Mouse (Mus musculus): Measurements from ENCODE around the gene Tubb4b. TPM values are rescaled to one million over a fixed set of nuclear protein-coding genes. Genes with fewer than 3 reads are reported as not detected.

Gene Tubb4b
- polyA plus RNA-seq, 1 experiment from 2014 or later: 392 TPM

GRCm38 (mm10) chr2:25180973-25181890, 43.3 kb downstream of the Tubb4b start:
- Histone ChIP-seq H3K27me3 (no peaks in the 10 kb centered on the region), H3K9ac (replicated peaks) (peak overlapping the region; percentile 75), H3K36me3 (no peaks in the 10 kb centered on the region), H3K9me3 (no peaks in the 10 kb centered on the region), H3K4me2 (replicated peaks) (peak overlapping the region; percentile 65), H3K4me1 (replicated peaks) (peaks cover 93% of the 10 kb centered on the region), H3K27ac (peak overlapping the region; percentile 86), H3K4me3 (replicated peaks) (peak overlapping the region; percentile 65)
- WGBS: under 1% methylated on average over 100 of the region's 100 CpGs
- peak; percentile 37; the same call in 1 of the 2 replicates for ATAC-seq

- peak within 1 kb of the TSS; percentile 86 for H3K27ac ChIP-seq
- no peaks in the 10 kb centered on the region for H3K36me3 ChIP-seq
- peak within 1 kb of the TSS; percentile 65 for H3K4me2 ChIP-seq (replicated peaks)
- WGBS: 1% methylated on average over 32 of the region's 35 CpGs
- 0 out of 2 replicates have a peak, but pooled peaks cover 3% of the 10 kb centered on the region for H3K27me3 ChIP-seq
- peak within 1 kb of the TSS; percentile 75 for H3K9ac ChIP-seq (replicated peaks)
- peaks cover 93% of the 10 kb centered on the region for H3K4me1 ChIP-seq (replicated peaks)
- peak; percentile 87 for ATAC-seq
- no peaks in the 10 kb centered on the region for H3K9me3 ChIP-seq
- H3K4me3 ChIP-seq (replicated peaks): peak within 1 kb of the TSS; percentile 65
These were observed 44.0 kb downstream of the Tubb4b start, which contains the start of gene Nrarp for GRCm38 (mm10) chr2:25180478-25180903. Gene Nrarp (plus strand): TSS chr2:25180758.

GRCm38 (mm10) chr2:25179566-25180217, 44.8 kb downstream of the Tubb4b start:
- 35% methylated on average over 15 of the region's 15 CpGs for WGBS
- no peaks in the 10 kb centered on the region for H3K36me3 ChIP-seq
- H3K4me2 ChIP-seq (replicated peaks): peak overlapping the region; percentile 65
- peak overlapping the region; percentile 58 for H3K9ac ChIP-seq (replicated peaks)
- H3K4me3 ChIP-seq (replicated peaks): peak overlapping the region; percentile 65
- H3K4me1 ChIP-seq (replicated peaks): peaks cover 93% of the 10 kb centered on the region
- H3K9me3 ChIP-seq: no peaks in the 10 kb centered on the region
- no peak for ATAC-seq
- peak overlapping the region; percentile 71 for H3K27ac ChIP-seq
- H3K27me3 ChIP-seq: 0 out of 2 replicates have a peak, but pooled peaks cover 4% of the 10 kb centered on the region

- Histone ChIP-seq H3K36me3 (no peaks in the 10 kb centered on the region), H3K27ac (peak overlapping the region; percentile 80), H3K9ac (replicated peaks) (peak overlapping the region; percentile 45; the same call in 1 of the 2 replicates), H3K4me2 (replicated peaks) (peak overlapping the region; percentile 44), H3K27me3 (0 out of 2 replicates have a peak, but pooled peaks cover 4% of the 10 kb centered on the region), H3K4me3 (replicated peaks) (peak overlapping the region; percentile 13; the same call in 1 of the 2 replicates), H3K4me1 (replicated peaks) (peaks cover 83% of the 10 kb centered on the region), H3K9me3 (no peaks in the 10 kb centered on the region)
- WGBS: 14% methylated on average over 10 of the region's 10 CpGs
- ATAC-seq: no peak
These were observed 46.1 kb downstream of the Tubb4b start for GRCm38 (mm10) chr2:25178285-25178972.

- peak; percentile 27 for ATAC-seq
- peak overlapping the region; percentile 13 for H3K4me3 ChIP-seq (replicated peaks)
- no peaks in the 10 kb centered on the region for H3K9me3 ChIP-seq
- 0 out of 2 replicates have a peak, but pooled peaks cover 4% of the 10 kb centered on the region for H3K27me3 ChIP-seq
- H3K36me3 ChIP-seq: no peaks in the 10 kb centered on the region
- peaks cover 75% of the 10 kb centered on the region for H3K4me1 ChIP-seq (replicated peaks)
- peak overlapping the region; percentile 44 for H3K4me2 ChIP-seq (replicated peaks)
- WGBS: 1% methylated on average over 5 of the region's 6 CpGs
- H3K27ac ChIP-seq: peak overlapping the region; percentile 80
- peak overlapping the region; percentile 45 for H3K9ac ChIP-seq (replicated peaks)
These were observed 46.8 kb downstream of the Tubb4b start for GRCm38 (mm10) chr2:25177685-25178084.

- H3K4me1 ChIP-seq (replicated peaks): peaks cover 73% of the 10 kb centered on the region
- peak overlapping the region; percentile 45 for H3K9ac ChIP-seq (replicated peaks)
- H3K27ac ChIP-seq: peak overlapping the region; percentile 80
- no peaks in the 10 kb centered on the region for H3K9me3 ChIP-seq
- H3K27me3 ChIP-seq: 0 out of 2 replicates have a peak, but pooled peaks cover 4% of the 10 kb centered on the region
- 34% methylated on average over 4 of the region's 4 CpGs for WGBS
- no peak for ATAC-seq
- H3K4me3 ChIP-seq (replicated peaks): peak overlapping the region; percentile 13
- H3K36me3 ChIP-seq: no peaks in the 10 kb centered on the region
- H3K4me2 ChIP-seq (replicated peaks): peak overlapping the region; percentile 44
These were observed 47.4 kb downstream of the Tubb4b start for GRCm38 (mm10) chr2:25177076-25177475.

GRCm38 (mm10) chr2:25176573-25176972, 47.9 kb downstream of the Tubb4b start:
- 78% methylated on average over 6 of the region's 6 CpGs for WGBS
- Histone ChIP-seq H3K27ac (peak overlapping the region; percentile 80), H3K4me2 (replicated peaks) (peak overlapping the region; percentile 44), H3K27me3 (0 out of 2 replicates have a peak, but pooled peaks cover 4% of the 10 kb centered on the region), H3K9me3 (no peaks in the 10 kb centered on the region), H3K4me3 (replicated peaks) (no peak overlapping the region), H3K4me1 (replicated peaks) (peaks cover 68% of the 10 kb centered on the region), H3K36me3 (no peaks in the 10 kb centered on the region), H3K9ac (replicated peaks) (peak overlapping the region; percentile 45; the same call in 1 of the 2 replicates)
- ATAC-seq: no peak

- no peak for ATAC-seq
- Histone ChIP-seq H3K4me1 (replicated peaks) (peaks cover 61% of the 10 kb centered on the region), H3K36me3 (no peaks in the 10 kb centered on the region), H3K27me3 (0 out of 2 replicates have a peak, but pooled peaks cover 4% of the 10 kb centered on the region), H3K27ac (no peak overlapping the region), H3K9ac (replicated peaks) (no peak overlapping the region), H3K9me3 (no peaks in the 10 kb centered on the region), H3K4me2 (replicated peaks) (no peak overlapping the region), H3K4me3 (replicated peaks) (no peak overlapping the region)
- 78% methylated on average over 4 of the region's 4 CpGs for WGBS
These were observed 48.8 kb downstream of the Tubb4b start for GRCm38 (mm10) chr2:25175690-25176078.

- Histone ChIP-seq H3K4me2 (replicated peaks) (no peak overlapping the region), H3K4me3 (replicated peaks) (no peak overlapping the region), H3K9me3 (no peaks in the 10 kb centered on the region), H3K27ac (no peak overlapping the region), H3K27me3 (0 out of 2 replicates have a peak, but pooled peaks cover 4% of the 10 kb centered on the region), H3K4me1 (replicated peaks) (peaks cover 64% of the 10 kb centered on the region), H3K36me3 (no peaks in the 10 kb centered on the region), H3K9ac (replicated peaks) (no peak overlapping the region)
- no peak for ATAC-seq
- WGBS: 54% methylated on average over 7 of the region's 7 CpGs
These were observed 49.4 kb downstream of the Tubb4b start for GRCm38 (mm10) chr2:25174866-25175689.

- no peak overlapping the region for H3K4me3 ChIP-seq (replicated peaks)
- ATAC-seq: no peak
- no peak overlapping the region for H3K4me2 ChIP-seq (replicated peaks)
- H3K9me3 ChIP-seq: no peaks in the 10 kb centered on the region
- H3K4me1 ChIP-seq (replicated peaks): peaks cover 63% of the 10 kb centered on the region
- no peak overlapping the region for H3K27ac ChIP-seq
- no peak overlapping the region for H3K9ac ChIP-seq (replicated peaks)
- H3K36me3 ChIP-seq: no peaks in the 10 kb centered on the region
- WGBS: 92% methylated on average over 4 of the region's 4 CpGs
- H3K27me3 ChIP-seq: 0 out of 2 replicates have a peak, but pooled peaks cover 4% of the 10 kb centered on the region
These were observed 50.7 kb downstream of the Tubb4b start for GRCm38 (mm10) chr2:25173821-25174220.

GRCm38 (mm10) chr2:25172629-25173028, 51.9 kb downstream of the Tubb4b start:
- WGBS: 84% methylated on average over 8 of the region's 8 CpGs
- H3K4me3 ChIP-seq (replicated peaks): no peak overlapping the region
- no peak for ATAC-seq
- H3K9ac ChIP-seq (replicated peaks): no peak overlapping the region
- H3K9me3 ChIP-seq: no peaks in the 10 kb centered on the region
- peaks cover 63% of the 10 kb centered on the region for H3K4me1 ChIP-seq (replicated peaks)
- no peak overlapping the region for H3K4me2 ChIP-seq (replicated peaks)
- H3K36me3 ChIP-seq: no peaks in the 10 kb centered on the region
- no peak overlapping the region for H3K27ac ChIP-seq
- H3K27me3 ChIP-seq: 0 out of 2 replicates have a peak, but pooled peaks cover 4% of the 10 kb centered on the region

Measured in midbrain, embryonic 13.5 days (tissue).